14 mouse cellular contexts compared by ENCODE assay signal in genomic region chr4:125478071-125478470, GRCm38 (mm10). TPM values are rescaled to one million over a fixed set of nuclear protein-coding genes. Genes with fewer than 3 reads are reported as not detected.
DNase-seq lines count a peak whose midpoint lies in the region; ATAC-seq and TF ChIP-seq lines count a peak whose summit lies in the region.
"Had no signal": no experiment of that assay in that cellular context is flagged by ENCODE, and none has a peak within 500 bp of the region (broad histone marks: within the 10 kb centered on the region; RNA-seq: fewer than 3 reads in every experiment).

No protein-coding gene starts in this region.

- peak overlapping the region; percentile 50; the same call in 1 of the 2 replicates for H3K27ac ChIP-seq in hindbrain, embryonic 10.5 days
- no peak overlapping the region for H3K27ac ChIP-seq in hindbrain, embryonic 11.5 days (ENCODE audit: low read depth, low read length)
- no peak overlapping the region for H3K27ac ChIP-seq in layer of hippocampus, adult 2 months
- H3K27ac ChIP-seq in intestine, postnatal 0 days (ENCODE audit: low read depth, low read length) = no peak overlapping the region
- H3K27ac ChIP-seq: embryonic facial prominence, embryonic 13.5 days; intestine, embryonic 15.5 days had no signal

- DNase-seq in hindbrain, embryonic 10.5 days (ENCODE audit: low spot score) = peak; percentile 26
- DNase-seq in hindbrain, embryonic 11.5 days (ENCODE audit: low spot score) = no peak
- DNase-seq in brain, embryonic 18.5 days (ENCODE audit: low read depth, low spot score) = peak; percentile 65
- DNase-seq in layer of hippocampus, adult 2 months (ENCODE audit: low spot score in 2 of 2) = peak; percentile 61 to 75
- peak; percentile 56 to 63 for DNase-seq in right cerebral cortex, adult 2 months (ENCODE audit: low spot score in 2 of 2)
- no peak for DNase-seq in heart, postnatal 4 days
- DNase-seq: cerebellum, adult 11-12 months; liver, postnatal 0 days had no signal

- peaks cover 34% of the 10 kb centered on the region for H3K4me1 ChIP-seq in hindbrain, embryonic 10.5 days (replicated peaks)
- H3K4me1 ChIP-seq in hindbrain, embryonic 11.5 days (replicated peaks; ENCODE audit: control insufficient read depth, insufficient read depth, low read length) = no peaks in the 10 kb centered on the region
- no peaks in the 10 kb centered on the region for H3K4me1 ChIP-seq in intestine, postnatal 0 days (replicated peaks; ENCODE audit: control insufficient read depth, insufficient read depth, low read length)
- H3K4me1 ChIP-seq: heart, embryonic 12.5 days; intestine, embryonic 15.5 days had no signal

- no peaks in the 10 kb centered on the region for H3K9me3 ChIP-seq in hindbrain, embryonic 10.5 days
- no peaks in the 10 kb centered on the region for H3K9me3 ChIP-seq in hindbrain, embryonic 11.5 days (ENCODE audit: control insufficient read depth, low read length)
- no peaks in the 10 kb centered on the region for H3K9me3 ChIP-seq in intestine, postnatal 0 days (ENCODE audit: control insufficient read depth)
- H3K9me3 ChIP-seq: embryonic facial prominence, embryonic 13.5 days; heart, embryonic 12.5 days; intestine, embryonic 15.5 days had no signal

- 49% methylated on average over 12 of the region's 12 CpGs for WGBS in hindbrain, embryonic 10.5 days
- 40% methylated on average over 12 of the region's 12 CpGs for WGBS in hindbrain, embryonic 11.5 days
- WGBS in intestine, postnatal 0 days = 36% methylated on average over 12 of the region's 12 CpGs

- no peak overlapping the region for H3K4me2 ChIP-seq in hindbrain, embryonic 11.5 days (replicated peaks; ENCODE audit: low read depth, low read length)
- no peak overlapping the region for H3K4me2 ChIP-seq in intestine, postnatal 0 days (replicated peaks; ENCODE audit: low read depth)
- H3K4me2 ChIP-seq: embryonic facial prominence, embryonic 13.5 days; heart, embryonic 12.5 days; intestine, embryonic 15.5 days had no signal

- ATAC-seq in hindbrain, embryonic 11.5 days (ENCODE audit: low FRiP score) = no peak
- ATAC-seq in intestine, postnatal 0 days = no peak
- no peak for ATAC-seq in megakaryocyte, adult 5-6 weeks (ENCODE audit: poor library complexity, severe bottlenecking)
- ATAC-seq: CD4-positive, CD25-positive, alpha-beta regulatory T cell, adult 4 months; intestine, embryonic 15.5 days; liver, postnatal 0 days had no signal

- no peak overlapping the region for H3K9ac ChIP-seq in hindbrain, embryonic 11.5 days (ENCODE audit: low read depth, low read length)
- no peak overlapping the region for H3K9ac ChIP-seq in intestine, postnatal 0 days (ENCODE audit: low read depth, low read length)
- H3K9ac ChIP-seq: embryonic facial prominence, embryonic 13.5 days; heart, embryonic 12.5 days; intestine, embryonic 15.5 days; liver, postnatal 0 days had no signal

- TF ChIP-seq CTCF in layer of hippocampus, adult 2 months (conservative IDR thresholded peaks at IDR 0.05) = 0 out of 2 replicates have a peak, but pooled peaks have one; percentile 2
- TF ChIP-seq CTCF in intestine, postnatal 0 days (IDR thresholded peaks at IDR 0.05; ENCODE audit: low read depth) = no peak

- no peaks in the 10 kb centered on the region for H3K36me3 ChIP-seq in hindbrain, embryonic 10.5 days
- no peaks in the 10 kb centered on the region for H3K36me3 ChIP-seq in hindbrain, embryonic 11.5 days (ENCODE audit: control insufficient read depth, insufficient read depth, low read length)
- H3K36me3 ChIP-seq in intestine, postnatal 0 days (ENCODE audit: control insufficient read depth, insufficient read depth) = no peaks in the 10 kb centered on the region
- H3K36me3 ChIP-seq: embryonic facial prominence, embryonic 13.5 days; heart, embryonic 12.5 days; intestine, embryonic 15.5 days had no signal

- peaks cover 64% of the 10 kb centered on the region for H3K27me3 ChIP-seq in hindbrain, embryonic 10.5 days (ENCODE audit: insufficient read depth, poor library complexity, severe bottlenecking)
- H3K27me3 ChIP-seq in hindbrain, embryonic 11.5 days (ENCODE audit: control insufficient read depth, insufficient read depth, low read length) = no peaks in the 10 kb centered on the region
- no peaks in the 10 kb centered on the region for H3K27me3 ChIP-seq in intestine, postnatal 0 days (replicated peaks; ENCODE audit: control insufficient read depth, insufficient read depth, low read length)

- H3K4me3 ChIP-seq in hindbrain, embryonic 10.5 days = no peak overlapping the region
- H3K4me3 ChIP-seq in hindbrain, embryonic 11.5 days (ENCODE audit: low read depth, low read length) = no peak overlapping the region
- no peak overlapping the region; the same call in 1 of the 2 replicates for H3K4me3 ChIP-seq in layer of hippocampus, adult 2 months
- H3K4me3 ChIP-seq in intestine, postnatal 0 days (ENCODE audit: low read depth, low read length) = no peak overlapping the region
- H3K4me3 ChIP-seq: embryonic facial prominence, embryonic 13.5 days; heart, embryonic 12.5 days; intestine, embryonic 15.5 days had no signal

RNA-seq across cellular contexts. Expression of gene Grik3, which starts 12.4 kb away (rescaled TPM):
- 0.80 and 1.1 TPM in 2 replicates for polyA plus RNA-seq in hindbrain, embryonic 10.5 days (2016; fragmentation: Nextera tagmentation; extraction: Ambion mirVana)
- 2.1 and 2.9 TPM in 2 replicates for polyA plus RNA-seq in hindbrain, embryonic 11.5 days (2014; fragmentation: Nextera tagmentation; extraction: Ambion mirVana)
- total RNA-seq in layer of hippocampus, adult 2 months (2021) = 10 to 100 TPM; 24.8 to 25.3 TPM
- 0.05 and 0.07 TPM in 2 replicates for polyA plus RNA-seq in intestine, postnatal 0 days (2015; fragmentation: Nextera tagmentation; extraction: Ambion mirVana)
- total RNA-seq in heart, postnatal 4 days (2021) = under 1 TPM; 0.31 to 0.36 TPM
- total RNA-seq in megakaryocyte, adult 5-6 weeks (2015) = not detected in 2 replicates
- total RNA-seq in megakaryocyte, adult 5-6 weeks (2017) = not detected in 2 replicates
- polyA plus RNA-seq: CD4-positive, CD25-positive, alpha-beta regulatory T cell, adult 4 months had no signal

Comparison
In these comparisons a context has a peak if more than half of its experiments do, and no peak if none do; other contexts are left out.
1. DNase-seq: peak in hindbrain, embryonic 10.5 days (single experiment), brain, embryonic 18.5 days (single experiment), layer of hippocampus, adult 2 months (2 of 2) and right cerebral cortex, adult 2 months (2 of 2); none in hindbrain, embryonic 11.5 days (single experiment) and heart, postnatal 4 days (single experiment).
2. RNA of gene Grik3, which starts 12.4 kb away (total RNA-seq): 24.8 to 25.3 TPM in layer of hippocampus, adult 2 months; 0.31 to 0.36 TPM in heart, postnatal 4 days and not detected in megakaryocyte, adult 5-6 weeks; every median in the first group is over 10 times any median in the second.